Mouse (Mus musculus) limb, embryonic 14.5 days (tissue): Measurements from ENCODE around the gene Hoxa1. TPM values are rescaled to one million over a fixed set of nuclear protein-coding genes. Genes with fewer than 3 reads are reported as not detected.

Experiments
- ATAC-seq: fragments of 200-750 bp; cut with Nextera tagmentation; 2 replicates; pipeline ENCODE4 v1.8.0; 2017; ENCODE audit warnings: low read depth, moderate number of reproducible peaks, moderate TSS enrichment; ENCODE audit not compliant: low FRiP score
- DNase-seq: peaks from one replicate; pipeline ENCODE4 v3.0.0-alpha.2; 2015; ENCODE audit warnings: low spot score
- H3K27ac ChIP-seq: fragments of 300-500 bp; sonication (generic); replicated peaks from 2 replicates; pipeline ENCODE4 v1.5.1; 2014; ENCODE audit warnings: low read depth, mild to moderate bottlenecking, low read length, moderate library complexity, mixed read lengths
- H3K27me3 ChIP-seq: fragments of 300-500 bp; sonication (generic); 2 replicates; pipeline ENCODE4 v1.6.1; 2014; ENCODE audit warnings: low read length, mixed read lengths; ENCODE audit not compliant: control insufficient read depth, insufficient read depth
- H3K36me3 ChIP-seq: fragments of 300-500 bp; sonication (generic); 2 replicates; pipeline ENCODE4 v1.6.1; 2014; ENCODE audit warnings: mild to moderate bottlenecking, low read length, moderate library complexity, mixed read lengths; ENCODE audit not compliant: control insufficient read depth, insufficient read depth
- H3K4me1 ChIP-seq: fragments of 300-500 bp; sonication (generic); 2 replicates; pipeline ENCODE4 v1.6.1; 2014; ENCODE audit warnings: antibody characterized with exemption, low read length, mixed read lengths; ENCODE audit not compliant: control insufficient read depth, insufficient read depth
- H3K4me2 ChIP-seq: fragments of 300-500 bp; sonication (generic); replicated peaks from 2 replicates; pipeline ENCODE4 v1.6.1; 2014; ENCODE audit warnings: low read depth, mild to moderate bottlenecking, low read length, moderate library complexity; ENCODE audit not compliant: severe bottlenecking
- H3K4me3 ChIP-seq: fragments of 300-500 bp; sonication (generic); replicated peaks from 2 replicates; pipeline ENCODE4 v1.5.1; 2014; ENCODE audit warnings: low read length
- H3K9ac ChIP-seq: fragments of 300-500 bp; sonication (generic); 2 replicates; pipeline ENCODE4 v1.6.1; 2014; ENCODE audit warnings: mild to moderate bottlenecking, low read depth, low read length, moderate library complexity; ENCODE audit not compliant: severe bottlenecking
- H3K9me3 ChIP-seq: fragments of 300-500 bp; sonication (generic); 2 replicates; pipeline ENCODE4 v1.6.1; 2016; ENCODE audit warnings: low read length; ENCODE audit not compliant: control insufficient read depth
- POLR2A ChIP-seq: fragments of 200-500 bp; IDR thresholded peaks from 2 replicates; pipeline ENCODE4 v1.8.0; 2012; ENCODE audit warnings: inconsistent platforms, mild to moderate bottlenecking, moderate library complexity, borderline replicate concordance; ENCODE audit not compliant: insufficient read depth, insufficient read length; ENCODE audit errors: extremely low read depth
- WGBS: fragments of 180-500 bp; shearing (Covaris S2); extraction: QIAGEN DNeasy Blood & Tissue Kit; methylation state at CpG from one replicate; pipeline ENCODE4 v1.1.7; 2014; 5-methylcytosine and 5-hydroxymethylcytosine counted together
- polyA plus RNA-seq, 2 experiments: library from polyadenylated mRNA; depleted of rRNA in 1 of 2; stranded (reverse) in 1 of 2; unstranded in 1 of 2; fragments of >200 nt; fragmentation: Nextera tagmentation in 1 of 2; extraction: Ambion mirVana in 1 of 2; gene quantifications; 2 replicates each; pipeline versions ENCODE4 v1.2.1 to v1.2.3; 2012 to 2014

Gene Hoxa1
- polyA plus RNA-seq, 2 experiments = 1.6 to 1.7 TPM

DNA sequence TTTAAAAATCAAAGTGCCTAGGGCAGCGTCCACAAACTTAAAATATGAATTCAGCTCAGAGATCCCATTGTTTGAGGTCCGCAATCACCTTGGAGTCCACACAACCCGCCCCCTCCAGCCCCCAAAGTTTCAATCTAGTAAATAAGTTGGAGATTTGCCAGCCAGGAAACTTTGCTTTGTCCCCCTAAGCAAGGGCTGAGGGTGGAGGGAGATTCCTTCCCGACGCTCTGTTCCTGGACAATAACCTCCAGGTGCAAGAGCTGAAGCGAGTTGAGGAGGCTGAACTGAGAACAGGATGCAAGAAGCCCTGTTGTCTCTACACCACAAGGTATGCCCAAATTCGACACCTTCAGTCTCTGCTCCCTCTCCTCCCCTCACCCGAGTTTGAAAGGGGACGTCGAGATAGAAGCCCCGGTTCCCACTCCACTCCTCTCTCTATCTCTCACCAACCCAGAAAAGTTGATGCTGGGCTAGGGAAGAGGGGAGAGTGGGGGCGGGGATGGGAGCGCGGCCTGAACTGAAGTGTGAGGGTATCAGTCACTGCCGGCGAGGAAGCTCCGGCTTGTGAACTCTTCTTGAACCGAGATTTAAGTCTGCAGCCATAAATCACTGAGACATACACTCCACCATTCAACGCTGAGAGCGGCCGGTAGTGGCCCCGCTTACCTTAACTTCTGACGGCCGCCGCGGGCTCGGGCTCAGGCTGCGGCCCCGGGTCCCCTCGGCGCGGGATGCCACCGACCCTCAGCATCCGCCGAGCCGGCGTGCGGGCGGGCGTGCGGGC is 17.0 kb upstream of the Hoxa1 start:
- Histone ChIP-seq H3K27me3 (peaks cover 65% of the 10 kb centered on the region), H3K9ac (peak overlapping the region; percentile 49), H3K27ac (peak overlapping the region; percentile 43), H3K36me3 (peaks cover 10% of the 10 kb centered on the region), H3K9me3 (no peaks in the 10 kb centered on the region), H3K4me1 (peaks cover 38% of the 10 kb centered on the region), H3K4me3 (peak overlapping the region; percentile 40), H3K4me2 (peak overlapping the region; percentile 68)
- 12% methylated on average over 33 of the region's 41 CpGs for WGBS
- DNase-seq (no peak), ATAC-seq (no peak)
- no peak for TF ChIP-seq POLR2A

- Histone ChIP-seq H3K27ac (no peak overlapping the region), H3K27me3 (peaks cover 70% of the 10 kb centered on the region), H3K36me3 (peaks cover 17% of the 10 kb centered on the region), H3K4me2 (no peak overlapping the region), H3K9ac (no peak overlapping the region), H3K4me3 (no peak overlapping the region), H3K4me1 (peaks cover 37% of the 10 kb centered on the region), H3K9me3 (no peaks in the 10 kb centered on the region)
- no peak for TF ChIP-seq POLR2A
- 24% methylated on average over 4 of the region's 4 CpGs for WGBS
- no peak for DNase-seq
- no peak for ATAC-seq
Measured at GRCm38 (mm10) chr6:52173648-52174047, 15.5 kb upstream of the Hoxa1 start.

- Histone ChIP-seq H3K4me3 (peak overlapping the region; percentile 37), H3K4me1 (peaks cover 37% of the 10 kb centered on the region), H3K9me3 (no peaks in the 10 kb centered on the region), H3K27me3 (peaks cover 70% of the 10 kb centered on the region), H3K27ac (no peak overlapping the region), H3K4me2 (peak overlapping the region; percentile 56), H3K9ac (no peak overlapping the region; the same call in 1 of the 2 replicates), H3K36me3 (peaks cover 20% of the 10 kb centered on the region)
- peak; percentile 88 for DNase-seq
- WGBS = 4% methylated on average over 32 of the region's 35 CpGs
- TF ChIP-seq POLR2A = no peak
- ATAC-seq = peak; percentile 79
Measured at GRCm38 (mm10) chr6:52172501-52172900, 14.4 kb upstream of the Hoxa1 start.

DNA sequence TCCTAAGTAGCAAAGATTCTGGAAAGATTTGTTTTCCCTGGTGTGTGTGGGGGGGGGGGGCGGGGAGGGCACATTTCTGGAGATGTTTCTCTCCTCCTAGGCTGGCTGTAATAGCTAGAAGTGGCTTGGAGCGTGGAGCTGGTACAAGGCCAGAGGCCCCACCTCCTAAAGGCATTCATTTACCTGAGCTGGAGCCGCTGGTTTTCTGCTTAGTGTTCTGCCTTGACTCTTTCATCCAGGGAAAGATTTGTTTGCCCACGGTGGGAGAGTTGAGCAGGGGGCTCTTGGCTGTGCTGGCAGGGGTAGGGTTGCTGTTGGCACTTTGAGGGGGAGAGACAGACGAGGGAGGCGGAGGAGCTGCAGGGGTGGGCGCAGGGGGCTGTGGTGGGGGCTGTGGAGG is 13.8 kb upstream of the Hoxa1 start:
- WGBS = 23% methylated on average over 6 of the region's 7 CpGs
- peak overlapping the region; percentile 37 for H3K4me3 ChIP-seq
- H3K4me2 ChIP-seq = peak overlapping the region; percentile 56
- no peaks in the 10 kb centered on the region for H3K9me3 ChIP-seq
- no peak for TF ChIP-seq POLR2A
- peaks cover 31% of the 10 kb centered on the region for H3K4me1 ChIP-seq
- peaks cover 20% of the 10 kb centered on the region for H3K36me3 ChIP-seq
- no peak for DNase-seq
- ATAC-seq = no peak
- H3K27me3 ChIP-seq = peaks cover 71% of the 10 kb centered on the region
- H3K27ac ChIP-seq = no peak overlapping the region
- no peak overlapping the region; the same call in 1 of the 2 replicates for H3K9ac ChIP-seq

DNA sequence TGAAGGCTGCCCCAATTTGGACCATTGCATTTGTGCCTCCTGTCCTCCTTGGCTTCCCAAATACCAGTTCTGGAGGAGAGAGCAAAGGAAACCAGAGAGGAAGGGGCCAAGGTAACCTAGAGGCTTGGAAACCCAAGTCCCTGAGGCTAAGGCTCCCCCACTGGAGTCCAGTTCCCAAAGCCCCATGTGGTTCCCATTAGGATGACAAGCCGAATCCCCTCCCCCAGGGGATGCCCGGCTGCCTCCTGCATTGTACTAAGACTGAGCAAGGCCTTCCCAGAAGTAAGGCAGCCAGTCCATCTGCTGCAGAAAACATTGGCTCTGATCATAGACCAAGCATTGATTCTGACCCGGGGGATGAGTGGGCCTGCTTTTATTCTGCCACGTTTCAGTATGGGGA is 13.2 kb upstream of the Hoxa1 start:
- H3K4me2 ChIP-seq = no peak overlapping the region
- no peak overlapping the region for H3K4me3 ChIP-seq
- DNase-seq (no peak), ATAC-seq (no peak)
- H3K36me3 ChIP-seq = peaks cover 20% of the 10 kb centered on the region
- H3K9ac ChIP-seq = no peak overlapping the region
- H3K9me3 ChIP-seq = no peaks in the 10 kb centered on the region
- peaks cover 71% of the 10 kb centered on the region for H3K27me3 ChIP-seq
- peaks cover 30% of the 10 kb centered on the region for H3K4me1 ChIP-seq
- 21% methylated on average over 4 of the region's 4 CpGs for WGBS
- no peak for TF ChIP-seq POLR2A
- H3K27ac ChIP-seq = no peak overlapping the region
